Mouse (Mus musculus): ENCODE results near the gene Txndc11.

The Txndc11 gene

GRCm38 (mm10) chr16:11104905-11105304 is 29.5 kb downstream of the Txndc11 start:
- DNase-seq (ENCODE audit: low spot score in 2 of 2) = no peak

GRCm38 (mm10) chr16:11097301-11097700 is 37.1 kb downstream of the Txndc11 start:
- no peak for DNase-seq (ENCODE audit: low spot score in 2 of 2)

DNA sequence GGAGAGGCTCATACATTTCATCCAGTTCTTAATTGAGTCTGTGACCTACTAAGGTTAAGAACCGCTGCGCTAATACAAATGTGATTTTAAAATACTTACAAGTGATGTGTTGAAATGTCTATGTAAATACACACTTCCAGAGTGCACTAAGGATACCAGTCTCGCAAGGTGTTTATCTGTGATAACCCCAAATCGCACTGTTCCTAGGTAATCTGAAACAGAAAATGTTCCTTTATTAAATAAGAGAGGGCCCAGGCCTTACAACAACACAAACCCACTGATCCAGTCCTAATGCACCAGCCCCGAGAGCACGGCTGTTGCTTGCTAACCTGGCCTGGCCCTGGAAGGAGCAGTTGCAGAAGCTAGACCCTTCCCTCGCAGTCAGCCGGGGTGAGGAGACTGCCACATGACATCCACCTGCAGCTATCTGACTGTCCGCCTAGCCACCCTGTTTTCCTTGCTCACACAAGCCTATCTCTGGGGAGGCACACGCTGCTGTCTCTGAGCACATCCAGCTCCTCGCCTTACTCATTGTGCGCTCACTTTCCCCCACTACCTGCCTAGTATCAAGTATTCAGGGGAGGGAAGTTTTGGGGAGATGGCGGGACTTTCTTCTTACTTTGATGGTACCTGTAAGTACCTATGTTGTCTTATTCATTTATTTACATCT is 40.6 kb downstream of the Txndc11 start:
- no peak for DNase-seq (ENCODE audit: low spot score in 2 of 2)

GRCm38 (mm10) chr16:11092523-11092922 is 41.9 kb downstream of the Txndc11 start:
- no peak for DNase-seq (ENCODE audit: low spot score in 2 of 2)

GRCm38 (mm10) chr16:11092061-11092460 is 42.4 kb downstream of the Txndc11 start:
- no peak for DNase-seq (ENCODE audit: low spot score in 2 of 2)

GRCm38 (mm10) chr16:11090836-11091570 is 43.4 kb downstream of the Txndc11 start:
- DNase-seq (ENCODE audit: low spot score in 2 of 2) = no peak

DNA sequence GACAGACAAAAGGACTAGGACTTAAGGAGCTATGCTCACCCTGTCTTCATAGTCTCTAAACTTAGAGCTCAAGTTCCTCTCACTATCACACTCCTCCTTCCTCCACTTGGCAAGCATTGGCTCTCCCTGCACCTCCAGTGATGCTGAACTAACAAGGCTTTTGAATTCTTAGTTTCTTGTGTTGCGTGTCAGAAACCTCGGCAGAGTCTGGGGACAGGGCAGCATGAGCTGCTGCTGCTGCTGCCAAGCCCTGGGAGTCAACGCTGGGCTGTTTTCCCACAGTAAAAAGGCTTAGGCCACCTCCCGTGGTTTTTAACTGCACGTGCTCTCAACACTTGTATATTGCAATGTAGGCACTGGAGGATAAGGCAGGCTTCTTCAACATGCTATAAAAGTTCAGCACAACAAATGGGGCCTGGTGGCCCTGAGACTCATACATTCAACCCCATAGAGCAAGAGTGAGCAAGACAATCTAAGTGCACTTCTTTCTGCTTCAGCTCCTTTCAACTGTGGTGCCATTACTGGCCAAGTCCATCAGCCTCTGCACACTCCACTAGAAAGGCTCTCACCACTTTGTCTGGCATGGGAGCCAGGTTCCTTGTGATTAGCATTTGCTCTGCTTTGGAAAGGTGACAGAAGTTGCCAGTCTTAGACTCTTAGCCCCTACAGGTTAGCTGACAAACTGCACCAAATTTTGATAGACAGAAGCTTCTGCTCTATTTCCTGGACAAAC is 47.4 kb downstream of the Txndc11 start:
- DNase-seq (ENCODE audit: low spot score in 2 of 2) = no peak

GRCm38 (mm10) chr16:11086299-11086698 is 48.2 kb downstream of the Txndc11 start:
- no peak for DNase-seq (ENCODE audit: low spot score in 2 of 2)

GRCm38 (mm10) chr16:11084181-11084580 is 50.3 kb downstream of the Txndc11 start:
- DNase-seq (ENCODE audit: low spot score in 2 of 2) = no peak

- no peak for DNase-seq (ENCODE audit: low spot score in 2 of 2)
Measured at GRCm38 (mm10) chr16:11078216-11078869, 56.1 kb downstream of the Txndc11 start.

DNA sequence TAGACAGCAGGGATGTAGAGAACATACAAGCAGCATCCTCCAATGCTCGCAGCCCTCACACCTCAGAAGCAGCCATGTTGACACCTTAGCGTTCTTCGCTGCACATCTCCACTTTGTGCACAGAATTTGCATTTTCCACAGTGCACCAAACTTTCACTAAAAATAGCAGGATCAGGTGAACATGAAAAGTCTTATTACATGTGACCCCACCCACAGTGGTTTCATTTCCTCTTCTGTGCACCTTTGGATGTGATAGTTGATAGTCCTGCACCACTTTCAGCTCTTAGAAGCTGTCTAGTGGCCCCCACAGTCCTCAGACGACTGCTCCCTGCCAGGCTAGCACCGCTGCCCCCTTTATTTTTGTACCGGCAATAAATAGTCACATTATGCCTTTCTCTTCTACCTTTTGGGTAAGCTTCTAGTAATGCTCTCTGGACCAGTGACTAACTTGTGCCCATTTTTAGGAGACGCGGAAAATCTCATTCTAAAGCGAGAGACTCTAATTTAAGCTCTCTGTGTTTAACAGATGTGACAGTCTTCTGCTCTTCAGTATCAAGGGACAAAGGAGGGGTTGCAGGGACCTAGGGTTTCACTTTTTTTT is 56.7 kb downstream of the Txndc11 start:
- no peak for DNase-seq (ENCODE audit: low spot score in 2 of 2)

DNA sequence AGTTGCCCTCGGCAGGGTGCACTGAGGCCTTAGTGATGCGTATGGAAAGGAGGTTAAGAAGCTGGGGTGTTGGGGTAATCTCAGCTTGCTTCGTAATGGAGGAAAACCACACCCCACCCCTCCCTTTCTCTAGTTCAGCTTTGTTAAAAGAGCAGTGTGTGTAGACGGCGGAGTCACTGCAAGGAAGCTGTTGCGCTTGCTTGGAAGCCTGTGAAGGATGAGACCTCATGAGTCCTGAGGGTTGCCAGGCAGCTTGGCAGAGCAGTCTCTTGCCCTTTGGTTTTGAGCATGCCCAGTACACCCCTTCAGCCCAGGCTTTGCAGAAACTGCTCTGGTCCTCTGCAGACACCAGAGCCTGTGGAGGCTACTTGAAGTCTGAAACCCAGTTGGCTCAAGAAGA is 61.4 kb downstream of the Txndc11 start:
- DNase-seq (ENCODE audit: low spot score in 2 of 2) = no peak

DNA sequence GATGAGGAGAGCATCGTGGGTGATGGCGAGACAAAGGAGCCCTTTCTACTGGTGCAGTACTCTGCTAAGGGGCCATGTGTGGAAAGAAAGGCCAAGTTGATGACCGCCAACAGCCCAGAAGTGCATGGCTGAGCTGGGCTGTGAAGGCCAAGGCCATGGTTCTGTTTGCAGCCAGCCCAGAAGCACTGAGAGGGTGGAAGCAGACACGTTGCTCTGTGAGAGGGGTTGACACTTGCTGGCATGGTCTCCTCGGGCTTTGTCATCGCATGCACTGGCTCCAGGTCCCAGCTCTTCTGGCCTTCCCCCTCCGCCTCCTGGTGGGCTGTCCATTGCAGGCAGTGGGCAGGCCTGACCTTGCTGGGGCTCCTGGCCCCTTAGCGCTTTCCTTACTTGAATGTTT is 62.0 kb downstream of the Txndc11 start:
- DNase-seq (ENCODE audit: low spot score in 2 of 2) = no peak

DNA sequence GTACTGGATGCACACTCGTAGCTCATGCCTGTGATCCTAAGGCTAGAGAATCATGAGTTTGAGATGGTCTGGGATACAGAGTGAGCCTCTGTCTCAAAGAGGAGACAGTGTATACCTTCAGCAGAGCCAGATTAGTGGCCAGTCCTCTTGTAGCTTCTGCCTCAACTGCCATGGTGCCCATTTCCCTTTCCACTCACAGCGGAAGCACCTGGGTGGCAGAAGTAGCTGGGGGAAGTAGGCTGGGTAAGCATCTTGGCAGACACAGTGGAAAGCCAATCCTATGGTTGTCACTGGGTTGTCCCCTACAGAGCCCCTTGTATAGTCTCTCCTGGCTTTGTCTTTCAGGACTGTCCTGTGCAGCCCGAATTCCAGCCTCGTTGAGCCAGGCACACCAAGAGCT is 62.6 kb downstream of the Txndc11 start:
- no peak for DNase-seq (ENCODE audit: low spot score in 2 of 2)

DNA sequence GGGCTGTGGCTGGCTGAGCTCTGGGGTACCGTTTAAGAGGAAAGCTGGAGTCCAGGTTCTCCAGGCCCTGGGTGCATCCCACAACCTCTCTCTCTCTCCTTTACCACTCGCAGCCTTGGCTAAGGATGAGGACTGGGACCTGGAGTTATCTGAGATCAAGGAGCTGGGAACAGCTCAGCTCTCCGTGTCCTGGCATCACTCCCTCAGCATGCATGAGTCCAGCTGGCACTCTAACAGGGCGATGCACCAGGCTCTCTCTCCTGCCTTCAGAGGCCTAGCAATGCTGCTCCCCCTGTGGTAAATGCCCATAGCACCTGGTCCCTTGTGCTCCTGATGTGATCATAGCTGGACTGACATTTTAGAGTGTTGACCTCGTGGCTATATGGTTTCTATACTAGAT is 63.3 kb downstream of the Txndc11 start:
- DNase-seq (ENCODE audit: low spot score in 2 of 2) = no peak

GRCm38 (mm10) chr16:11069710-11070420 is 64.6 kb downstream of the Txndc11 start:
- DNase-seq (ENCODE audit: low spot score in 2 of 2) = no peak

DNA sequence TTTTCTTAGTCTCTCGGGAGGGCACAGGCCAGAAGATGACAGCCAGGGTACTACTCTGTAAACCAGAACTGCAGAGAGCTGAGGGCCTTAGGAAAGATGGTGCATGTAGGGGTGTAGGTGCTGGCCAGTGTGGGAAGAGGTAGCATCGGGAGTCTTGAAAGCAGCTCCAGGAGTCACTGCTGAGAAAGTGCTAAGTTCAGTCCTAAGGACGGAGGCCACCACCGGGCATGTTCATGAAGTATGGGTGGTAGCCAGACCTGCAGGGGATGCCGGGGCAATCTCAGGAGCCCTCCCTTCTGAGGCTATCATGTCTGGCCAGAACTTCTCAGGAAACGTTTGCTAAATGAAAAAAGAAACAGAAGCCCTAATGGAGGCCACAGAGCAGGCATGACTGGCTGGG is 65.2 kb downstream of the Txndc11 start:
- DNase-seq (ENCODE audit: low spot score in 2 of 2) = no peak

- DNase-seq (ENCODE audit: low spot score in 2 of 2) = no peak
Measured at GRCm38 (mm10) chr16:11068666-11069065, 65.8 kb downstream of the Txndc11 start.

GRCm38 (mm10) chr16:11066833-11067191 is 67.6 kb downstream of the Txndc11 start:
- DNase-seq (ENCODE audit: low spot score in 2 of 2) = peak; percentile 22 to 32

DNA sequence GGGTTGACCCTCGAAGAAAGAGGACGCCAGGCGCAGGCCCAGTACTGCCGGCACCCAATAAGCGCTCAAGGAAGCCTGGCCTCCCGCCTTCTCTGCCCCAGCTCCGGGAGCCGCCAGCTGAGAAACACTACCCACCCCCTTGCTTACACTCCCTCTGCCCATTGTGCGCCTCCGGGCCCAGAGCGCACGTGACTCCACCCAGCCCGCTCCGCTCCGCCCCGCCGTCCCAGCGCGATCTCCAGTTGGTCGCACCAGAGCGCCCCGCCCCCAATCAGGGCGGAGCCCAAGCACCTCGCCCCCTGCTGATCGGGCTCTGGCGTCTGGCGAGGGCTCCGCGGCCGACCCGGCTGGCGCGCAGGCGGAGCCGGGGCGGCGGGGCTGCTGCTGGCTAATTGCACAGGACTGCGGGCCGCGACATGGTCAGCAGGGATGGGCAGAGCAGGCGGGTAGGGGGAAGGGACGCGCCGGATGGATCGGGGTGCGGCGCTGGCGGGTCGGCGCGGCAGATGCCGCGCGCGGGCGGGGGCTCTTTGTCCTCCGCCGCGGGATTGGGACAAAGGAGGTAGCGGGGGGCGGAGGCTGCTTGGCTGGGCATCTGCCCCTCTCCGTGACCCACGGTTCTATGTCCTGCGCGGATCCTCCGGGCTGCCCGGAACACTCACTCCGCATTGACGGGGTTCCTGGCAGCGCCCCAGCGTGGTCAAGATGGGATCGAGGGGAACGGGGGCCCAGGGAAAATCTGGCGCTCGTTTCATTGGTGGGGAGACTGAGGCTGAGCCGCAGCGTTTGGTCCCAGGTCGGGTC is 68.2 kb downstream of the Txndc11 start, which contains the start of gene Litaf:
Gene Litaf (minus strand): TSS at position 129 of the 804 bp plus-strand sequence.
- peak; percentile 87 to 96 for DNase-seq (ENCODE audit: low spot score in 2 of 2)
